ENCODE assay signal across 14 mouse cellular contexts in genomic region chr16:14272374-14272965, GRCm38 (mm10). TPM values are rescaled to one million over a fixed set of nuclear protein-coding genes. Genes with fewer than 3 reads are reported as not detected.
"Had no signal": no experiment of that assay in that cellular context is flagged by ENCODE, and none has a peak within 500 bp of the region (broad histone marks: within the 10 kb centered on the region; RNA-seq: fewer than 3 reads in every experiment).

No protein-coding gene starts in this region.

- H3K27me3 ChIP-seq: midbrain, embryonic 13.5 days had no signal

- H3K4me1 ChIP-seq: limb, embryonic 10.5 days; liver, embryonic 15.5 days; megakaryocyte, embryonic 14.5 days; midbrain, embryonic 13.5 days had no signal

- H3K9ac ChIP-seq: liver, embryonic 15.5 days; midbrain, embryonic 13.5 days had no signal

- H3K9me3 ChIP-seq: limb, embryonic 10.5 days; liver, embryonic 15.5 days; megakaryocyte, embryonic 14.5 days; midbrain, embryonic 13.5 days had no signal

- H3K36me3 ChIP-seq: limb, embryonic 10.5 days; liver, embryonic 15.5 days; midbrain, embryonic 13.5 days had no signal

- H3K4me2 ChIP-seq: liver, embryonic 11.5 days; liver, embryonic 15.5 days; midbrain, embryonic 13.5 days had no signal

- DNase-seq: kidney, adult 11 months; kidney, postnatal 14 days; lung, adult 2 months; right cerebral cortex, postnatal 14 days; thymus, adult 2 months; thymus, postnatal 25 days had no signal

- ATAC-seq: hindbrain, postnatal 0 days; midbrain, embryonic 13.5 days had no signal

- H3K27ac ChIP-seq: hindbrain, postnatal 0 days; left cerebral cortex, adult 2 months; limb, embryonic 10.5 days; liver, embryonic 15.5 days; macrophage; midbrain, embryonic 13.5 days had no signal

- H3K4me3 ChIP-seq: left cerebral cortex, adult 2 months; limb, embryonic 10.5 days; liver, embryonic 15.5 days; megakaryocyte, embryonic 14.5 days; midbrain, embryonic 13.5 days had no signal

RNA-seq across cellular contexts. Expression of gene Myh11, which starts 18.7 kb away (rescaled TPM):
- polyA plus RNA-seq: macrophage had no signal
